Mouse (Mus musculus) heart, postnatal 0 days (tissue): ENCODE measurements at regions not wholly inside any gene's neighbourhood (a gene's known extent, or its start where the extent isn't known, plus 50 kb on each side); places are given as distances from the start of the nearest gene placed in this dataset.

Experiments used
- CTCF ChIP-seq: IDR thresholded peaks from 2 replicates; pipeline ENCODE4 v1.5.1; 2016; ENCODE audit warnings: antibody characterized with exemption, control low read depth, low read depth
- EP300 ChIP-seq: IDR thresholded peaks from 2 replicates; pipeline ENCODE4 v1.6.1; 2016; ENCODE audit warnings: antibody characterized with exemption, low read depth

DNA sequence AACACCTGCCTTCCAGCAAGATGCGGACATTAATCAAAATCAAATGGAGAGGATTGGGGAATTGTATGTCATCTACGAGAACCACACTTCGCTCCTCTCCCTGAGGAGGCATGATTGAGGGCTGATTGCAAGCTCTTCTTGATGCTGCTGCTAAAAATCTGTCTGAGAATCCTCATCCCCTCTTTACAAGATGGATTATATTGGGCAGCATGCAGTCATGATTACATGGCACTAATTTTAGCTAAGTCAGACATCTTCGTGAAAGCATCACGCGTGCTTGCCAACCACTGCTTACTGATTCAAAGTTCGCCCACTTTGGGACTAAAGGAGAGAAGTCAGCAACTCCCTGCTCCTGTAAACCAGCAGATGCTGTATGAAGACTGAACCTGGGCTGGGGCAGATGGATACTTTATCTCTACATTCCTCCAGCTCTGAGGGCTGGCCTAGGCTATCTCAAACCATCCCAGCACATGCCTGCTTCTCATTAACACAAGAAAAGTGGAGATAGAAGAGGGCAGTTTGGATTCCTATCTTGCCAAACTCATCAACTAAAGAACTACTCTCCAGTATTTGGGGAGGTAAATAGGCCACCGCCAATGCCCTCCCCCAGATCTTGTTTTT is 84.4 kb downstream of the Hlx start:
- TF ChIP-seq CTCF (no peak), EP300 (no peak)
